Mouse (Mus musculus) urinary bladder, adult 18-20 months (tissue): ENCODE data around the gene Gm4791.

Experiments
- DNase-seq, 2 experiments: peaks; one replicate each; pipeline ENCODE4 v3.0.0; 2022; ENCODE audit warnings: low spot score in 2 of 2, mixed read lengths in 2 of 2

Gene Gm4791

GRCm38 (mm10) chr9:46998338-46998791 lies at the start of gene Gm4791:
TSS of gene Gm4791 (plus strand) at chr9:46998741.
- no peak for DNase-seq

- DNase-seq: no peak
Measured at GRCm38 (mm10) chr9:46956286-46956685, 42.3 kb upstream of the Gm4791 start.

DNA sequence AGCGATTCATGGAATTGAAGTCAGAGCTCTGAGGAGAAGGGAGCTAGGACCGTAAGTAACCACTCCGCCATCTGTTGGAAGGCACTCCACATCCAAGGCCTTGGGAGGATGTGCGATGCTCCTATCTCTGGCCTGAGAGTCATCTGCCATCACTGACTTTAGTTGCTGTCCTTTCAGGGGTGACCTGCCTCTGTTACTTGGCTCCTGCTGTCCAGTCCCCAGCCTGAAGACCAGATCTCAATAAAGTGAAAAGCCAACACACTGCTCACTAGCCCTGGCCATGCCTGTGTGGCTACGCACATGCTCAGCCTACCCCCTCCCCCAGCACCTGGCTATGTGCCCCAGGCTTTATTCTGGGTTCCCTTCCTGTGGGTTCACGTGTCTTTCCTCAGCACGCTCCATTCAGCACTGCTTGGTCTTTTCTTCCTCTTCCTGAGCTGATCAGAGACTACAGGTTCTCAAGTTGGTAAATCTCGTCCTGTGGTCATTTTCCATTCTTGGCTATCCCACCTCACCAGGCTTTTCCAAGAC lies 41.1 kb upstream of the Gm4791 start:
- no peak for DNase-seq

DNA sequence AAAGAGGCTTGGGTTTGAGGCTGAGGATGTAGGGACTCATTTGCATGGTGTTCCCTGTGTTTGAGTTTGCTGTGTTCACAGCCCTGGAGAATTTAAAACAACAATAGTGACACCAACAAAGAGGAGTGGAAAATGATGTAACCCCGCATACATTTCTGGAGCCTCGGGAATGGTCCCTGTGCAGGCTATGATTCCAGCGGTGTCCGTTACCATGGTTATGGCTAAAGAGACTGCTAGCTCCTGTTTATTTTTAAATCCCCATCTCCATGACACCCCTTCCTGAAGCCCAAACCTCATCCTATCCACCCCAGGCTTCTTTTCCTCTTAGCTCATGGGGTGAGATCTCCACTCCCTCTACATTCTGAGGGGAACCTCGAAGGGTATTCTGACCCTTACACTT lies 32.5 kb upstream of the Gm4791 start:
- DNase-seq: no peak

- no peak for DNase-seq
Measured at GRCm38 (mm10) chr9:46968970-46969369, 29.6 kb upstream of the Gm4791 start.

GRCm38 (mm10) chr9:46969406-46969805 lies 29.1 kb upstream of the Gm4791 start:
- no peak for DNase-seq

- DNase-seq: no peak
Measured at GRCm38 (mm10) chr9:46978806-46979205, 19.7 kb upstream of the Gm4791 start.

DNA sequence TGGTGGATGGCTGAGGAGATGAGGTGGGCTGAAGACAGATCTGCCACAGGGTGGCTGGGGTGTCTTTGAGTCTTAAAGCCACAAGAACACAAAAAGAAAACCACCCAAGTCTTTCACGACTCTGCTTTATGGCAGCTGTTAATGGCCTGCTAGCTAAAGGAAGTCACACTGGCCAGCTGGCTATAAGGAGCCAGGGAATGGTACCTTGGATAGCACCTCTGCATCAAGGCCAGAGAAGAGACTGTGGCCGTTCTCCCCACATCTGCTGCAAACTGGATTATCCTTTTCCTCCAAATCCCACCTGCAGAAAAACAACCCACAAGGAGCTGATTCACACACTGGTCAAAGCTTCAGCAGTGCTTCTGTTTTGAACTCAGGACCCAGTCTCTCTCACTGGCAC lies 18.4 kb upstream of the Gm4791 start:
- DNase-seq: no peak

- no peak for DNase-seq
Measured at GRCm38 (mm10) chr9:46983471-46983870, 15.1 kb upstream of the Gm4791 start.

- DNase-seq: no peak
Measured at GRCm38 (mm10) chr9:47041569-47041968, 43.0 kb downstream of the Gm4791 start.
